ENCODE assay signal across 8 mouse cellular contexts in the genomic region with DNA sequence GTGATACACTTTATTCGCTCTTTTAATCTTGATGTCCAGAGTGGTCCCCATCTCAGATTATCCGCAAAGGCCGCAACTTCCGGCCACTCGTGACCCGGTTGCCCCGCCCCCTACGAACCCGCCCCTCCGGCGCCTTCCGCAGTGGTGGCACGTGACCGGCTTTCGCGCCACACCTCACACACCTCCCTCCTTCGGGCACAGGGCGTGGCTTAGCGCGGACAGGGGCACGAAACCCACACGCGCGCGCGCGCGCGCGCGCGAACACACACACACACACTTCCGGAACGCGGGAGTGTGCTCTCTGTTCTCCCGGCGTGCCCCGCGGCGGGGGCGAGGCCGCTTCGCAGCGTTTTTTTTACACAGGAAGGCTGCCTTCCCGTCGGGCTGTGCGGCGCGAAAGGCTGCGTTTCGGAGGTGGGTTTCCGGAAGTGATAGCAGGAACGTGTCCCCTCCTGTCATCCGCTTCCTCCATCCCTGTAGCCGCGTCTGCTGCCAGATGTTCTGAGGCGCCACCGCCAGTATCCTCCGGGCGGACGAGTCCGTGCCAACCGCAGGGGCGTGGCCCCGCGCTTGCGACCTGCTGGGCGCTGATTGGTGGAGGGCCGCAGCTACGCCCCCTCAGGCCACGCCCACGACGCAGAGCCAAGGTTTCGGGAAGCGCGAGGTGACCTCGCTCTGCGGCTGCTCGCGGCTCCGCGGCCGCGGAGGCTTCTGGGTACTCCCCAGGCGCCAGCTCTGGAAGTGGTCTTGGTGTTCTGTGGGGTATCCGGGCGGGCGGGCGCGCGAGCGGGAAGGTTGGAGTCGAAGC. TPM values are rescaled to one million over a fixed set of nuclear protein-coding genes. Genes with fewer than 3 reads are reported as not detected.
DNase-seq lines count a peak whose midpoint lies in the region; ATAC-seq and TF ChIP-seq lines count a peak whose summit lies in the region.

TSS of gene Vps26c (minus strand) at position 487 of the 808 bp plus-strand sequence.

- intact Hi-C loops in heart, postnatal 25 days (cut with DNase I), result loop anchor here (1.0 to 5.0 kb wide), 3 partner anchors 43 to 91 kb away; no protein-coding TSS in a partner anchor

- WGBS in forebrain, embryonic 15.5 days, result under 1% methylated on average over 93 of the region's 93 CpGs
- WGBS in lung, adult 2 months, result under 1% methylated on average over 93 of the region's 93 CpGs

- peak within 1 kb of the TSS; percentile 87 for H3K9ac ChIP-seq in forebrain, embryonic 15.5 days (replicated peaks)

- H3K27me3 ChIP-seq in forebrain, embryonic 15.5 days, result no peaks in the 10 kb centered on the region

- peak within 1 kb of the TSS; percentile 79 for H3K4me2 ChIP-seq in forebrain, embryonic 15.5 days (replicated peaks)

- H3K9me3 ChIP-seq in forebrain, embryonic 15.5 days, result no peaks in the 10 kb centered on the region

- no peaks in the 10 kb centered on the region for H3K36me3 ChIP-seq in forebrain, embryonic 15.5 days

- peak; percentile 91 for TF ChIP-seq POLR2A in lung, adult 2 months (IDR thresholded peaks at IDR 0.05; ENCODE audit: borderline replicate concordance, extremely low read depth, low read depth, low read length)

- peak; percentile 97 for DNase-seq in ES-CJ7 (ENCODE audit: low read depth, low spot score)
- DNase-seq in cerebellum, adult 11-12 months, result peak; percentile 97
- peak; percentile 96 for DNase-seq in heart, postnatal 25 days (ENCODE audit: low spot score)
- peak; percentile 95 to 97 for DNase-seq in layer of hippocampus, adult 18-20 months (ENCODE audit: low spot score in 2 of 2)
- peak; percentile 98 for DNase-seq in lung, adult 2 months
- DNase-seq in thymus, adult 18-20 months, result peak; percentile 97 to 98

- H3K4me1 ChIP-seq in forebrain, embryonic 15.5 days, result peaks cover 30% of the 10 kb centered on the region
- peaks cover 8% of the 10 kb centered on the region for H3K4me1 ChIP-seq in lung, adult 2 months (ENCODE audit: control insufficient read depth, insufficient read depth, low read length)

- ATAC-seq in forebrain, embryonic 15.5 days (replicated peaks), result peak; percentile 92
- ATAC-seq in neutrophil, adult 5-6 weeks (ENCODE audit: extremely low read depth, insufficient number of reproducible peaks, low FRiP score, poor library complexity, severe bottlenecking), result peak; percentile 82

- no peak for TF ChIP-seq CTCF in lung, adult 2 months (IDR thresholded peaks at IDR 0.05; ENCODE audit: insufficient read depth, low read length)

- peak within 1 kb of the TSS; percentile 95 for H3K4me3 ChIP-seq in forebrain, embryonic 15.5 days
- peak within 1 kb of the TSS; percentile 96 for H3K4me3 ChIP-seq in lung, adult 2 months (replicated peaks; ENCODE audit: extremely low read depth, low read depth, low read length)

- H3K27ac ChIP-seq in forebrain, embryonic 15.5 days (replicated peaks), result peak within 1 kb of the TSS; percentile 97

RNA-seq across cellular contexts. Expression of gene Vps26c, which starts in this region (rescaled TPM):
- 76.1 and 78.8 TPM in 2 replicates for polyA plus RNA-seq in forebrain, embryonic 15.5 days (2015; fragmentation: Nextera tagmentation; extraction: Ambion mirVana)
- total RNA-seq in heart, postnatal 25 days (2021), result 10 to 100 TPM; 23.0 to 24.2 TPM
- 10 to 100 TPM; 34.7 to 37.9 TPM for total RNA-seq in layer of hippocampus, adult 18-20 months (2021)
- 25.8 and 40.7 TPM in 2 replicates for polyA plus RNA-seq in lung, adult 2 months (2012; rRNA removed)
- total RNA-seq in neutrophil, adult 5-6 weeks (2017), result 34.5 and 45.6 TPM in 2 replicates

Comparison
In these comparisons a context has a peak if more than half of its experiments do, and no peak if none do; other contexts are left out.
1. Peak in every context shown above with its lines: DNase-seq, ATAC-seq, H3K4me3 ChIP-seq and H3K27ac ChIP-seq.